Mouse (Mus musculus): ENCODE data around the gene Eps15. TPM values are rescaled to one million over a fixed set of nuclear protein-coding genes. Genes with fewer than 3 reads are reported as not detected.
"Not testable (repeated sequence)": the region's sequence is repeated elsewhere in the genome, so short reads cannot be mapped to it uniquely, and the experiment has no call there.

Gene Eps15
- total RNA-seq, 1 experiment = 13.0 TPM

- no peak for TF ChIP-seq HCFC1 (IDR thresholded peaks at IDR 0.05; ENCODE audit: borderline replicate concordance, insufficient read depth, low read length)
- no peak for TF ChIP-seq ZC3H11A (IDR thresholded peaks at IDR 0.05; ENCODE audit: borderline replicate concordance, low read depth, low read length)
- TF ChIP-seq CHD2 (IDR thresholded peaks at IDR 0.05; ENCODE audit: low read depth, low read length) = no peak
- no peak for TF ChIP-seq MAFK (IDR thresholded peaks at IDR 0.05; ENCODE audit: insufficient read depth, low read depth, low read length)
- no peak for TF ChIP-seq ZNF384 (IDR thresholded peaks at IDR 0.05; ENCODE audit: low read depth, low read length)
- DNase-seq (ENCODE audit: low read depth, low spot score) = no peak
- H3K36me3 ChIP-seq (ENCODE audit: control insufficient read depth, insufficient read depth, low read length, poor library complexity, severe bottlenecking) = no peaks in the 10 kb centered on the region
- H3K27ac ChIP-seq (ENCODE audit: insufficient read depth, low read depth, low read length, poor library complexity, severe bottlenecking) = no peak overlapping the region
- H3K9ac ChIP-seq (ENCODE audit: insufficient read depth, low read depth, low read length, poor library complexity, severe bottlenecking) = peak overlapping the region; percentile 15; the same call in 1 of the 2 replicates
- H3K4me3 ChIP-seq (ENCODE audit: insufficient read depth in 1 of 2, low read depth in 1 of 2, low read length in 2 of 2, poor library complexity in 1 of 2, severe bottlenecking in 1 of 2) = peak overlapping the region; percentile 14 to 16; a peak in 2 of 4 replicates
- peaks cover 0 to 2% of the 10 kb centered on the region in 2 experiments; a peak in 1 of 4 replicates for H3K4me1 ChIP-seq (ENCODE audit: control insufficient read depth in 2 of 2, insufficient read depth in 2 of 2, low read length in 2 of 2, poor library complexity in 1 of 2)
- H3K9me3 ChIP-seq (ENCODE audit: control insufficient read depth, insufficient read depth, low read depth, low read length) = no peaks in the 10 kb centered on the region
- in situ Hi-C loops (cut with MboI; ENCODE audit: low sequenced_read_pairs in 2 of 2, unreplicated experiment in 2 of 2) = no loop called here
Observed at GRCm38 (mm10) chr4:109393902-109394301, 113.8 kb downstream of the Eps15 start.

GRCm38 (mm10) chr4:109394314-109395074 lies 114.4 kb downstream of the Eps15 start:
- Histone ChIP-seq H3K9me3 (ENCODE audit: control insufficient read depth, insufficient read depth, low read depth, low read length) (no peaks in the 10 kb centered on the region), H3K27ac (ENCODE audit: insufficient read depth, low read depth, low read length, poor library complexity, severe bottlenecking) (no peak overlapping the region), H3K4me1 (ENCODE audit: control insufficient read depth in 2 of 2, insufficient read depth in 2 of 2, low read length in 2 of 2, poor library complexity in 1 of 2) (peaks cover 0 to 2% of the 10 kb centered on the region in 2 experiments; a peak in 1 of 4 replicates), H3K36me3 (ENCODE audit: control insufficient read depth, insufficient read depth, low read length, poor library complexity, severe bottlenecking) (no peaks in the 10 kb centered on the region), H3K9ac (ENCODE audit: insufficient read depth, low read depth, low read length, poor library complexity, severe bottlenecking) (peak overlapping the region; percentile 15; the same call in 1 of the 2 replicates), H3K4me3 (ENCODE audit: insufficient read depth in 1 of 2, low read depth in 1 of 2, low read length in 2 of 2, poor library complexity in 1 of 2, severe bottlenecking in 1 of 2) (peak overlapping the region; percentile 14 to 16; a peak in 2 of 4 replicates)
- DNase-seq (ENCODE audit: low read depth, low spot score) = no peak
- no peak for TF ChIP-seq ZNF384 (IDR thresholded peaks at IDR 0.05; ENCODE audit: low read depth, low read length)
- no peak for TF ChIP-seq MAFK (IDR thresholded peaks at IDR 0.05; ENCODE audit: insufficient read depth, low read depth, low read length)
- no peak for TF ChIP-seq ZC3H11A (IDR thresholded peaks at IDR 0.05; ENCODE audit: borderline replicate concordance, low read depth, low read length)
- TF ChIP-seq HCFC1 (IDR thresholded peaks at IDR 0.05; ENCODE audit: borderline replicate concordance, insufficient read depth, low read length) = no peak
- no peak for TF ChIP-seq CHD2 (IDR thresholded peaks at IDR 0.05; ENCODE audit: low read depth, low read length)
- in situ Hi-C loops (cut with MboI; ENCODE audit: low sequenced_read_pairs in 2 of 2, unreplicated experiment in 2 of 2) = no loop called here

- in situ Hi-C loops (cut with MboI; ENCODE audit: low sequenced_read_pairs in 2 of 2, unreplicated experiment in 2 of 2) = no loop called here
- Histone ChIP-seq H3K36me3 (ENCODE audit: control insufficient read depth, insufficient read depth, low read length, poor library complexity, severe bottlenecking) (no peaks in the 10 kb centered on the region), H3K9me3 (ENCODE audit: control insufficient read depth, insufficient read depth, low read depth, low read length) (no peaks in the 10 kb centered on the region), H3K27ac (ENCODE audit: insufficient read depth, low read depth, low read length, poor library complexity, severe bottlenecking) (no peak overlapping the region), H3K4me3 (ENCODE audit: insufficient read depth in 1 of 2, low read depth in 1 of 2, low read length in 2 of 2, poor library complexity in 1 of 2, severe bottlenecking in 1 of 2) (no peak overlapping the region), H3K9ac (ENCODE audit: insufficient read depth, low read depth, low read length, poor library complexity, severe bottlenecking) (no peak overlapping the region), H3K4me1 (ENCODE audit: control insufficient read depth in 2 of 2, insufficient read depth in 2 of 2, low read length in 2 of 2, poor library complexity in 1 of 2) (no peaks in the 10 kb centered on the region)
- no peak for DNase-seq (ENCODE audit: low read depth, low spot score)
- TF ChIP-seq ZC3H11A (IDR thresholded peaks at IDR 0.05; ENCODE audit: borderline replicate concordance, low read depth, low read length) (no peak), CHD2 (IDR thresholded peaks at IDR 0.05; ENCODE audit: low read depth, low read length) (no peak), ZNF384 (IDR thresholded peaks at IDR 0.05; ENCODE audit: low read depth, low read length) (no peak)
Observed at GRCm38 (mm10) chr4:109400366-109400980, 120.4 kb downstream of the Eps15 start.

- Histone ChIP-seq H3K4me3 (ENCODE audit: insufficient read depth in 1 of 2, low read depth in 1 of 2, low read length in 2 of 2, poor library complexity in 1 of 2, severe bottlenecking in 1 of 2) (no peak overlapping the region), H3K9me3 (ENCODE audit: control insufficient read depth, insufficient read depth, low read depth, low read length) (no peaks in the 10 kb centered on the region), H3K4me1 (ENCODE audit: control insufficient read depth in 2 of 2, insufficient read depth in 2 of 2, low read length in 2 of 2, poor library complexity in 1 of 2) (no peaks in the 10 kb centered on the region; a peak in 1 of 4 replicates), H3K27ac (ENCODE audit: insufficient read depth, low read depth, low read length, poor library complexity, severe bottlenecking) (no peak overlapping the region), H3K36me3 (ENCODE audit: control insufficient read depth, insufficient read depth, low read length, poor library complexity, severe bottlenecking) (no peaks in the 10 kb centered on the region), H3K9ac (ENCODE audit: insufficient read depth, low read depth, low read length, poor library complexity, severe bottlenecking) (no peak overlapping the region)
- TF ChIP-seq MAFK (IDR thresholded peaks at IDR 0.05; ENCODE audit: insufficient read depth, low read depth, low read length) = no peak
- TF ChIP-seq HCFC1 (IDR thresholded peaks at IDR 0.05; ENCODE audit: borderline replicate concordance, insufficient read depth, low read length) = no peak
- no peak for TF ChIP-seq ZC3H11A (IDR thresholded peaks at IDR 0.05; ENCODE audit: borderline replicate concordance, low read depth, low read length)
- TF ChIP-seq ZNF384 (IDR thresholded peaks at IDR 0.05; ENCODE audit: low read depth, low read length) = no peak
- TF ChIP-seq CHD2 (IDR thresholded peaks at IDR 0.05; ENCODE audit: low read depth, low read length) = no peak
- in situ Hi-C loops (cut with MboI; ENCODE audit: low sequenced_read_pairs in 2 of 2, unreplicated experiment in 2 of 2) = no loop called here
- DNase-seq (ENCODE audit: low read depth, low spot score) = no peak
Observed at GRCm38 (mm10) chr4:109401176-109401689, 121.2 kb downstream of the Eps15 start.

- in situ Hi-C loops (cut with MboI; ENCODE audit: low sequenced_read_pairs in 2 of 2, unreplicated experiment in 2 of 2); H3K4me3 ChIP-seq (ENCODE audit: insufficient read depth in 1 of 2, low read depth in 1 of 2, low read length in 2 of 2, poor library complexity in 1 of 2, severe bottlenecking in 1 of 2); H3K9ac ChIP-seq (ENCODE audit: insufficient read depth, low read depth, low read length, poor library complexity, severe bottlenecking); H3K27ac ChIP-seq (ENCODE audit: insufficient read depth, low read depth, low read length, poor library complexity, severe bottlenecking); H3K4me1 ChIP-seq (ENCODE audit: control insufficient read depth in 2 of 2, insufficient read depth in 2 of 2, low read length in 2 of 2, poor library complexity in 1 of 2); H3K36me3 ChIP-seq (ENCODE audit: control insufficient read depth, insufficient read depth, low read length, poor library complexity, severe bottlenecking); H3K9me3 ChIP-seq (ENCODE audit: control insufficient read depth, insufficient read depth, low read depth, low read length); DNase-seq (ENCODE audit: low read depth, low spot score): not testable (repeated sequence)
Observed at GRCm38 (mm10) chr4:109404908-109405307, 124.8 kb downstream of the Eps15 start.

Measured in ES-E14 (cell line).